Mouse (Mus musculus): ENCODE data around the gene Cit.

DNA sequence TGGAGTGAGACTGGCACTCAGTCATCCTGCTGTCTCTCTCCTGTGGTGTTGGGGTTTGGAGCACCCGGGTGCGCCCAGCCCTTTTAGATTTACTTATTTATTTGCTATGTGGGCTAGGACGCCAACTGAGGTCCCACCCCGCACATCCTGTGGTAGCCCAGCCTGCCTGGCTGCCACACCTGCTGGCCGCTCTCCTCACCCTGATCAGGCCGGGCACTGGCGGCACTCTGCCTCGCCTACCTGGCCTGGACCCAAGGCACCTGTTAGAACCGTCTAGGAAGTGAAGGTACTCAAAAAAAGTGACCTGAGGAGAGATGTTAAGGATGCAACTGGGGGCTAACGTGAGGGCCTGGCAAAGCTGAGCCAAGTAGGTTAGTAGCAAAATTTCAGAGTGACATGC lies 17.4 kb downstream of the Cit start:
- TF ChIP-seq CTCF (IDR thresholded peaks at IDR 0.05): no peak
- TF ChIP-seq EP300 (IDR thresholded peaks at IDR 0.05): no peak
